Mouse (Mus musculus) ES-Bruce4 (cell line): ENCODE data around the gene P2ry14. TPM values are rescaled to one million over a fixed set of nuclear protein-coding genes. Genes with fewer than 3 reads are reported as not detected.

Experiments
- H3K27ac ChIP-seq: 2 replicates; pipeline ENCODE4 v1.5.1; 2012; ENCODE audit warnings: low read length, inconsistent platforms; ENCODE audit not compliant: insufficient read depth
- H3K27me3 ChIP-seq: 2 replicates; pipeline ENCODE4 v1.6.1; 2012; ENCODE audit warnings: mild to moderate bottlenecking, low read length, inconsistent platforms; ENCODE audit not compliant: control insufficient read depth, poor library complexity, insufficient read depth, severe bottlenecking
- H3K36me3 ChIP-seq: 2 replicates; pipeline ENCODE4 v1.6.1; 2012; ENCODE audit warnings: inconsistent platforms, mild to moderate bottlenecking, low read length, moderate library complexity; ENCODE audit not compliant: control insufficient read depth, poor library complexity, insufficient read depth, severe bottlenecking
- H3K4me1 ChIP-seq: one replicate; pipeline ENCODE4 v1.8.1; 2011; ENCODE audit warnings: low read length; ENCODE audit not compliant: control insufficient read depth, insufficient read depth
- H3K4me3 ChIP-seq: 2 replicates; pipeline ENCODE4 v1.5.1; 2011; ENCODE audit warnings: low read depth, mild to moderate bottlenecking, low read length
- H3K9ac ChIP-seq: 2 replicates; pipeline ENCODE4 v1.6.1; 2012; ENCODE audit warnings: low read depth, mild to moderate bottlenecking, inconsistent platforms; ENCODE audit not compliant: poor library complexity, severe bottlenecking
- H3K9me3 ChIP-seq: replicated peaks from 2 replicates; pipeline ENCODE4 v1.6.1; 2012; ENCODE audit warnings: mild to moderate bottlenecking, low read length, inconsistent platforms; ENCODE audit not compliant: control insufficient read depth, poor library complexity, insufficient read depth, severe bottlenecking
- CTCF ChIP-seq: IDR thresholded peaks from one replicate; pipeline ENCODE4 v1.8.1; 2011; ENCODE audit warnings: low read depth, low read length
- EP300 ChIP-seq: IDR thresholded peaks from 2 replicates; pipeline ENCODE4 v1.6.1; 2011; ENCODE audit warnings: low read depth, low read length; ENCODE audit not compliant: insufficient read depth
- POLR2A ChIP-seq: IDR thresholded peaks from one replicate; pipeline ENCODE4 v1.8.1; 2011; ENCODE audit warnings: low read length; ENCODE audit not compliant: insufficient read depth
- polyA plus RNA-seq: library from polyadenylated mRNA; stranded (reverse); fragments of >200 nt; gene quantifications from 2 replicates; pipeline ENCODE4 v1.2.4, GENCODE M21; 2011; ENCODE audit warnings: low read depth; ENCODE audit not compliant: missing spikeins, insufficient read depth, insufficient read length

Gene P2ry14
- 0.70 and 0.81 TPM in 2 replicates for polyA plus RNA-seq

GRCm38 (mm10) chr3:59153424-59153823 is at the start of gene P2ry14:
Gene P2ry14, minus strand, starts transcription at chr3:59153618.
- TF ChIP-seq POLR2A (no peak), CTCF (no peak), EP300 (no peak)
- H3K27ac ChIP-seq, result no peak within 1 kb of the TSS
- H3K36me3 ChIP-seq, result no peaks in the 10 kb centered on the region
- H3K4me1 ChIP-seq, result no peaks in the 10 kb centered on the region
- H3K9ac ChIP-seq, result no peak within 1 kb of the TSS
- no peaks in the 10 kb centered on the region for H3K27me3 ChIP-seq
- no peaks in the 10 kb centered on the region for H3K9me3 ChIP-seq
- no peak within 1 kb of the TSS for H3K4me3 ChIP-seq

GRCm38 (mm10) chr3:59197329-59197948 is 44.0 kb upstream of the P2ry14 start:
- H3K9me3 ChIP-seq, result no peaks in the 10 kb centered on the region
- H3K36me3 ChIP-seq, result no peaks in the 10 kb centered on the region
- TF ChIP-seq POLR2A (no peak), EP300 (no peak), CTCF (no peak)
- H3K9ac ChIP-seq, result no peak overlapping the region
- no peaks in the 10 kb centered on the region for H3K4me1 ChIP-seq
- no peaks in the 10 kb centered on the region; the same call in 1 of the 2 replicates for H3K27me3 ChIP-seq
- no peak overlapping the region for H3K4me3 ChIP-seq
- H3K27ac ChIP-seq, result no peak overlapping the region

- Histone ChIP-seq H3K4me1 (no peaks in the 10 kb centered on the region), H3K27ac (no peak within 1 kb of the TSS), H3K9ac (no peak within 1 kb of the TSS), H3K9me3 (no peaks in the 10 kb centered on the region), H3K4me3 (no peak within 1 kb of the TSS), H3K27me3 (no peaks in the 10 kb centered on the region), H3K36me3 (no peaks in the 10 kb centered on the region)
- TF ChIP-seq POLR2A (no peak), CTCF (no peak), EP300 (no peak)
Measured at GRCm38 (mm10) chr3:59194938-59195337, 41.5 kb upstream of the P2ry14 start, which contains the start of gene Gpr87. Gene Gpr87, minus strand, starts transcription at chr3:59195104.

- Histone ChIP-seq H3K9ac (no peak overlapping the region), H3K4me3 (no peak overlapping the region), H3K9me3 (no peaks in the 10 kb centered on the region), H3K27me3 (no peaks in the 10 kb centered on the region), H3K36me3 (no peaks in the 10 kb centered on the region), H3K27ac (no peak overlapping the region), H3K4me1 (no peaks in the 10 kb centered on the region)
- no peak for TF ChIP-seq POLR2A
- TF ChIP-seq EP300, result no peak
- TF ChIP-seq CTCF, result no peak
Measured at GRCm38 (mm10) chr3:59194099-59194498, 40.7 kb upstream of the P2ry14 start.

GRCm38 (mm10) chr3:59191674-59192073 is 38.3 kb upstream of the P2ry14 start:
- Histone ChIP-seq H3K27ac (no peak overlapping the region), H3K4me3 (no peak overlapping the region), H3K27me3 (no peaks in the 10 kb centered on the region), H3K36me3 (no peaks in the 10 kb centered on the region), H3K9ac (no peak overlapping the region), H3K9me3 (no peaks in the 10 kb centered on the region), H3K4me1 (no peaks in the 10 kb centered on the region)
- TF ChIP-seq CTCF (no peak), EP300 (no peak), POLR2A (no peak)

- H3K9me3 ChIP-seq, result no peaks in the 10 kb centered on the region
- H3K9ac ChIP-seq, result no peak overlapping the region
- H3K27ac ChIP-seq, result no peak overlapping the region
- H3K36me3 ChIP-seq, result no peaks in the 10 kb centered on the region
- TF ChIP-seq CTCF (no peak), POLR2A (no peak), EP300 (no peak)
- no peak overlapping the region for H3K4me3 ChIP-seq
- no peaks in the 10 kb centered on the region for H3K4me1 ChIP-seq
- no peaks in the 10 kb centered on the region for H3K27me3 ChIP-seq
Measured at GRCm38 (mm10) chr3:59187336-59187735, 33.9 kb upstream of the P2ry14 start.
